Mouse (Mus musculus) stomach, embryonic 16.5 days (tissue): ENCODE results near the gene Slc6a16. TPM values are rescaled to one million over a fixed set of nuclear protein-coding genes. Genes with fewer than 3 reads are reported as not detected.
A peak's percentile ranks its signal among the peaks of the same experiment; 100 is the strongest.

Source experiments
- ATAC-seq: fragments of 200-750 bp; cut with Nextera tagmentation; 2 replicates; pipeline ENCODE4 v1.8.0; 2017; ENCODE audit warnings: moderate number of reproducible peaks, moderate TSS enrichment; ENCODE audit not compliant: insufficient read depth, low FRiP score
- H3K27ac ChIP-seq: fragments of 300-500 bp; sonication (generic); 2 replicates; pipeline ENCODE4 v1.5.1; 2014; ENCODE audit warnings: low read length
- H3K27me3 ChIP-seq: fragments of 300-500 bp; sonication (generic); 2 replicates; pipeline ENCODE4 v1.6.1; 2014; ENCODE audit warnings: low read length, control low read depth, mixed read lengths; ENCODE audit not compliant: control insufficient read depth, insufficient read depth
- H3K36me3 ChIP-seq: fragments of 300-500 bp; sonication (generic); 2 replicates; pipeline ENCODE4 v1.6.1; 2014; ENCODE audit warnings: low read length; ENCODE audit not compliant: control insufficient read depth, insufficient read depth
- H3K4me1 ChIP-seq: fragments of 300-500 bp; sonication (generic); 2 replicates; pipeline ENCODE4 v1.6.1; 2014; ENCODE audit warnings: low read length, control low read depth, mixed read lengths; ENCODE audit not compliant: control insufficient read depth, insufficient read depth
- H3K4me2 ChIP-seq: fragments of 300-500 bp; sonication (generic); 2 replicates; pipeline ENCODE4 v1.6.1; 2014; ENCODE audit warnings: low read depth, low read length, mixed read lengths
- H3K4me3 ChIP-seq: fragments of 300-500 bp; sonication (generic); replicated peaks from 2 replicates; pipeline ENCODE4 v1.5.1; 2014; ENCODE audit warnings: mild to moderate bottlenecking, low read length
- H3K9ac ChIP-seq: fragments of 300-500 bp; sonication (generic); 2 replicates; pipeline ENCODE4 v1.6.1; 2014; ENCODE audit warnings: low read length
- H3K9me3 ChIP-seq: fragments of 300-500 bp; sonication (generic); replicated peaks from 2 replicates; pipeline ENCODE4 v1.6.1; 2016; ENCODE audit warnings: low read length, control low read depth; ENCODE audit not compliant: control insufficient read depth
- WGBS: fragments of 180-500 bp; shearing (Covaris S2); extraction: QIAGEN DNeasy Blood & Tissue Kit; methylation state at CpG from one replicate; pipeline ENCODE4 v1.1.7; 2014; 5-methylcytosine and 5-hydroxymethylcytosine counted together
- polyA plus RNA-seq: library from polyadenylated mRNA; unstranded; fragments of >200 nt; fragmentation: Nextera tagmentation; extraction: Ambion mirVana; gene quantifications from 2 replicates; pipeline ENCODE4 v1.2.1, GENCODE M21; 2015

Gene Slc6a16
- polyA plus RNA-seq, 1 experiment from 2014 or later = not detected

- Histone ChIP-seq H3K27ac (no peak overlapping the region), H3K4me3 (no peak overlapping the region), H3K4me1 (no peaks in the 10 kb centered on the region), H3K36me3 (no peaks in the 10 kb centered on the region), H3K4me2 (no peak overlapping the region), H3K9ac (no peak overlapping the region), H3K9me3 (no peaks in the 10 kb centered on the region), H3K27me3 (no peaks in the 10 kb centered on the region; the same call in 1 of the 2 replicates)
- 76% methylated on average over 5 of the region's 5 CpGs for WGBS
- no peak for ATAC-seq
These were observed 43.9 kb upstream of the Slc6a16 start for GRCm38 (mm10) chr7:45196994-45197393.

GRCm38 (mm10) chr7:45198435-45198834 is 42.5 kb upstream of the Slc6a16 start:
- H3K36me3 ChIP-seq = no peaks in the 10 kb centered on the region
- H3K4me2 ChIP-seq = no peak overlapping the region
- H3K9me3 ChIP-seq = no peaks in the 10 kb centered on the region
- no peaks in the 10 kb centered on the region for H3K4me1 ChIP-seq
- WGBS = 12% methylated on average over 5 of the region's 5 CpGs
- no peaks in the 10 kb centered on the region; the same call in 1 of the 2 replicates for H3K27me3 ChIP-seq
- no peak overlapping the region for H3K4me3 ChIP-seq
- H3K9ac ChIP-seq = peak overlapping the region; percentile 28; the same call in 1 of the 2 replicates
- ATAC-seq = 0 out of 2 replicates have a peak, but pooled peaks have one; percentile 39
- no peak overlapping the region for H3K27ac ChIP-seq

- WGBS = 72% methylated on average over 11 of the region's 11 CpGs
- Histone ChIP-seq H3K27me3 (no peaks in the 10 kb centered on the region; the same call in 1 of the 2 replicates), H3K4me1 (no peaks in the 10 kb centered on the region), H3K9me3 (no peaks in the 10 kb centered on the region), H3K36me3 (no peaks in the 10 kb centered on the region), H3K27ac (no peak overlapping the region), H3K9ac (peak overlapping the region; percentile 28; the same call in 1 of the 2 replicates), H3K4me3 (no peak overlapping the region), H3K4me2 (no peak overlapping the region)
- ATAC-seq = no peak
These were observed 41.9 kb upstream of the Slc6a16 start for GRCm38 (mm10) chr7:45198961-45199360.

GRCm38 (mm10) chr7:45202654-45203053 is 38.2 kb upstream of the Slc6a16 start:
- 39% methylated on average over 10 of the region's 10 CpGs for WGBS
- no peak for ATAC-seq
- Histone ChIP-seq H3K4me2 (no peak overlapping the region), H3K36me3 (no peaks in the 10 kb centered on the region), H3K27ac (peak overlapping the region; percentile 40; the same call in 1 of the 2 replicates), H3K9me3 (no peaks in the 10 kb centered on the region), H3K9ac (no peak overlapping the region), H3K4me3 (no peak overlapping the region), H3K4me1 (no peaks in the 10 kb centered on the region), H3K27me3 (no peaks in the 10 kb centered on the region)

GRCm38 (mm10) chr7:45204380-45205143 is 36.3 kb upstream of the Slc6a16 start, which contains the start of gene Ccdc155:
Gene Ccdc155 (minus strand): TSS chr7:45204892.
- H3K4me2 ChIP-seq = peak within 1 kb of the TSS; percentile 60
- no peaks in the 10 kb centered on the region for H3K4me1 ChIP-seq
- WGBS = 8% methylated on average over 44 of the region's 44 CpGs
- no peaks in the 10 kb centered on the region for H3K27me3 ChIP-seq
- peak; percentile 95 for ATAC-seq
- H3K27ac ChIP-seq = no peak within 1 kb of the TSS
- no peaks in the 10 kb centered on the region for H3K9me3 ChIP-seq
- peak within 1 kb of the TSS; percentile 57 for H3K9ac ChIP-seq
- peak within 1 kb of the TSS; percentile 54 for H3K4me3 ChIP-seq
- H3K36me3 ChIP-seq = no peaks in the 10 kb centered on the region

- 78% methylated on average over 6 of the region's 6 CpGs for WGBS
- ATAC-seq = no peak
- Histone ChIP-seq H3K27me3 (peaks cover 8% of the 10 kb centered on the region), H3K36me3 (no peaks in the 10 kb centered on the region), H3K9me3 (no peaks in the 10 kb centered on the region), H3K27ac (no peak overlapping the region), H3K4me3 (no peak overlapping the region), H3K4me1 (peaks cover 12% of the 10 kb centered on the region), H3K9ac (no peak overlapping the region), H3K4me2 (no peak overlapping the region)
These were observed 32.6 kb upstream of the Slc6a16 start for GRCm38 (mm10) chr7:45208260-45208659.

- WGBS = 58% methylated on average over 10 of the region's 10 CpGs
- Histone ChIP-seq H3K9me3 (no peaks in the 10 kb centered on the region), H3K36me3 (no peaks in the 10 kb centered on the region), H3K4me2 (peak overlapping the region; percentile 43; the same call in 1 of the 2 replicates), H3K27ac (no peak overlapping the region), H3K4me1 (peaks cover 15% of the 10 kb centered on the region), H3K27me3 (peaks cover 8% of the 10 kb centered on the region), H3K9ac (no peak overlapping the region; the same call in 1 of the 2 replicates), H3K4me3 (no peak overlapping the region)
- ATAC-seq = no peak
These were observed 29.8 kb upstream of the Slc6a16 start for GRCm38 (mm10) chr7:45211070-45211469.

GRCm38 (mm10) chr7:45211851-45212251 is 29.0 kb upstream of the Slc6a16 start, which contains the start of gene Dkkl1:
Gene Dkkl1 (minus strand): TSS chr7:45212147.
- H3K27ac ChIP-seq = no peak within 1 kb of the TSS
- ATAC-seq = no peak
- no peaks in the 10 kb centered on the region for H3K9me3 ChIP-seq
- H3K4me2 ChIP-seq = peak within 1 kb of the TSS; percentile 43
- H3K9ac ChIP-seq = peak within 1 kb of the TSS; percentile 7; the same call in 1 of the 2 replicates
- H3K4me1 ChIP-seq = peaks cover 15% of the 10 kb centered on the region
- WGBS = 2% methylated on average over 17 of the region's 17 CpGs
- H3K27me3 ChIP-seq = peaks cover 8% of the 10 kb centered on the region
- no peaks in the 10 kb centered on the region for H3K36me3 ChIP-seq
- H3K4me3 ChIP-seq = 0 out of 2 replicates have a peak within 1 kb of the TSS, but pooled peaks have one; percentile 15

GRCm38 (mm10) chr7:45212356-45212755 is 28.5 kb upstream of the Slc6a16 start:
- no peaks in the 10 kb centered on the region for H3K9me3 ChIP-seq
- H3K4me2 ChIP-seq = no peak overlapping the region; the same call in 1 of the 2 replicates
- H3K4me3 ChIP-seq = no peak overlapping the region
- H3K9ac ChIP-seq = no peak overlapping the region
- no peak for ATAC-seq
- H3K36me3 ChIP-seq = no peaks in the 10 kb centered on the region
- H3K27me3 ChIP-seq = peaks cover 8% of the 10 kb centered on the region
- WGBS = 74% methylated on average over 7 of the region's 7 CpGs
- no peak overlapping the region for H3K27ac ChIP-seq
- peaks cover 20% of the 10 kb centered on the region for H3K4me1 ChIP-seq
